Mouse (Mus musculus) pancreas, adult 10 weeks (tissue): ENCODE measurements around the gene Usf2. TPM values are rescaled to one million over a fixed set of nuclear protein-coding genes. Genes with fewer than 3 reads are reported as not detected.

Experiments used
- polyA plus RNA-seq: library from polyadenylated mRNA; stranded (reverse); fragments of 350-450 nt; fragmentation: Illumina TruSeq; extraction: RNeasy Lipid Tissue Mini Kit (QIAGEN cat#74804); gene quantifications from one replicate; pipeline ENCODE4 v1.2.3, GENCODE M21; 2015; ENCODE audit warnings: low read depth, low replicate concordance; ENCODE audit not compliant: insufficient read depth

Gene Usf2
- polyA plus RNA-seq: 32.1 TPM

DNA sequence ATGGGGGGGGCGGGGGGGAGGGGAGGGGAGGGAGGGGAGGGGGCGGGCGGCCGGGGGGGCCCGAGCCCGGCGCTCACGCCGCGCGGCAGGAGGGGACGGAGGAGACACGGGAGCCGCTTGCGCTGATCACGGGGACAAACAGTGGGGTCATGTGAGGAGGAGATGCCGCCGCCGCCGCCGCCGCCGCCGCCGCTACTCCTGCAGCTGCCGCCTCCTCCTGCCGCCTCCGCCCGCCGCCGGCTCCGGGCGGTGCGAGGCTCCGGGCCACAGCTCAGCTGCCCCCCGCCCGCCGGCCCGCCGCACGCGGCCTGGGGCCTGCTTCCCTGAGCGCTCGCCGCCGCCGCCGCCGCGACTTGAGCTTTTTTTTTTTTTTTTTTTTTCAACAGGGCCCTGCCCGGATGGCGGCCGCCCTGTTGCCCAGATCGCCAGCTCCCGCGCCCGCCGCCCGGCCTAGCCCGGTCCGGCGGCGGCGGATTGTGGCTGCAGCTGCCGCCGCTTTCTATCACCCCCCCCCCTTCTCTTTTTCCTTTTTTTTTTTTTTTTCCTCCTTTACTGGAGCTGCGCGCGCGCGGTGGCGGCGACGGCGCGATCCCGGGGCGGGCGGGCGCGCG lies at the start of gene Usf2:
TSS of gene Usf2 (minus strand) at position 48 of the 611 bp plus-strand sequence.

DNA sequence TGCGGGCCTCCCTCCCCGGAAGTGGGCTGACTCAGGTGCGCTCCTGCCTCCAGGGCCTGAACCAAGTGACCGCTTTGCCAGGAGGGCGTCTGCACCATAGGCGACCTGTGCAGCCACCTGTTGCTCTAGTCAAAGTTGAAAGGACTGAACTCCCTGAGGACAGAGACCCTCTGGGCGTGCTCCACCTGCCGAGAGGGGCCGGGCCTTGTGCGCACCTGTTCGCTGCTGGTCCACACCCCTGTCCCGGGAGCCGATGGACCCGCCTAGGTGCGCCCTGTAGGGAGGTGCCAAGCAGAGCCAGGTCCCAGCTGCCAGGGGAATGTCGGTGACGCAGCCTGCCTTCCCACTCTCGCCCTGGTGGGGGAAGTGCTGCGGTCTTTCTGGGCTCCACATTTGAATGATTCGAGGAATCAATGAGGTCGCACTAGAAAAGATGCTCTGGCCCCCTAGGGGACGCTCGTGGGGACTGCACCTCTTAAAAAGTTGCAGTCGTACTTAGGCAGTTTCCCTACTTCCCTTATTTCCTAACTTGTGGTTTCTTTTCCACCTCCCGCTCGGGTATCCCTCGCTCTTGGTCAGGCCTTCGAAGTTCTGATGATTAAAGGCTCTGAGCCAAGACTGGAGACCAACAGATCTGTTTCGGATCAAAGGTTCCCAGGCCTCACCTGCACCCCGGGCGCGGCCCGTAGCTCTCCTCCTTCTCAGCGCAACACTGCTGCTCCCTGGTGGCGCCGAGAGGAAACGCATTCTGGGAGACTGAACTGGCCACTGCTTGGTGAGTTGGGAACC lies 17.1 kb upstream of the Usf2 start, which contains the start of gene Fam187b:
TSS of gene Fam187b (plus strand) at position 290 of the 789 bp plus-strand sequence.

DNA sequence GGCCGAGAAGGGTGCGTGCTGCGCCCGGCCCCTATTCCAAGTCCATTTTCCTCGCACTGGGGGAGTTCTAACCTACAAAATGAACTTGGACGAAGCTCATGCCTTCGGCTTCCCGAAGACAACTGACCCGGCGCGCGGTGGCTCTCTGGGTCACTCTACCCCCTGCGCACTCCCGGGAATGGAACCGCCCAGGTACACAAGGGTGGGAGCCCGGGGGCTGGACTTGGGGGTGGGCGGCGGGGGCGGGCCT lies 16.6 kb upstream of the Usf2 start, which contains the start of gene Lsr:
TSS of gene Lsr (minus strand) at position 214 of the 250 bp plus-strand sequence.

DNA sequence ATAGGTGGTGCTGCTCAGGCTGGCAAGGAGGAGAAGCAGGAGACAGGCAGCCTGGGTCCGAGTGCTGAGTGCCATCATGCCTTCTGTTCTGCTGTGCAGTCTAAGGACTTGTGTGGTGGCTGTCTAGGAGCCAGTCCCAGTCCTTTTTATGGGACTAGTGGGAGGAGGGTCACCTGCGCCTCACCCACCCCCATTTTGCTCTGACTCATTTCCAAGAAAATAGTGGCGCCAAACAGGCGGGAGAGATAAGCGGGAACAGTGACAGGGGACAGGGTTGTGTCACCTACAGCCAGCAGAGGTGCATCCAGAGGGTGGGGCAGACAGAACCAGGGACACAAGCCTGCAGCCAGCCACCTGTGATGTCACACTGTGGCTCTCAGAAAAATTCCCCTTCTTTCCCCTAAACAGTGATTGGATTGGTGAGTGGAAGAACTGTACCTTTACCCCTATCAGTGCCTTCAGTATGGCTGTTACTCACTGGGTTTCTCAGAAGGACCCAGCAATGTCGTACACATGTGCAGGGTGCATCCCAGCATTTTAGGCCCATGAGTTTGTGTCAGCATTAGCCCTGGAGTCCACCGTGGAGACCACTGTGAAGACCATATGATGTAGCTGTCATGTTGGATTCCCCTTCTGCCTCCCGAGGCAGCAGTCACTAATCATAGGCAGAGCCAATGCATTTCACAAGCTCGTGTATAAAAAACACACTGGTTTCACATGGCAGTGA lies 12.5 kb downstream of the Usf2 start, which contains the start of gene Hamp:
TSS of gene Hamp (minus strand) at position 124 of the 727 bp plus-strand sequence.

DNA sequence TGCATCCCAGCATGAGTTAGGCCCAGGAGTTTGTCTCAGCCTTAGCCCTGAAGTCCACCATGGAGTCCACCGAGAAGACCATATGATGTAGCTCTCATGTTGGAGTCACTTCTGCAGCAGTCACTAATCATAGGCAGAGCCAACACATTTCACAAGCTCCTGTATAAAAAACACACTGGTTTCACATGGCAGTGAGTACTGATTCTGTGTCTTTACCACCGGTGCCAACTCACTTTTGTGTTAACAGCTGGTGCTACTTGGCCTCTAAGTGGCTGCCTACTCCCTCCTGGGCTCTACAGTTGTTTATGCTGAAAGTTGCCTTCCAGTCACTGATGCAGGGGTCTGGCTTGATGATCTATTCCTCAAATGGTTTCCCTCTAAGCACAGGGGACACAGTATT lies 32.0 kb downstream of the Usf2 start, which contains the start of gene Hamp2:
TSS of gene Hamp2 (minus strand) at position 101 of the 400 bp plus-strand sequence.

DNA sequence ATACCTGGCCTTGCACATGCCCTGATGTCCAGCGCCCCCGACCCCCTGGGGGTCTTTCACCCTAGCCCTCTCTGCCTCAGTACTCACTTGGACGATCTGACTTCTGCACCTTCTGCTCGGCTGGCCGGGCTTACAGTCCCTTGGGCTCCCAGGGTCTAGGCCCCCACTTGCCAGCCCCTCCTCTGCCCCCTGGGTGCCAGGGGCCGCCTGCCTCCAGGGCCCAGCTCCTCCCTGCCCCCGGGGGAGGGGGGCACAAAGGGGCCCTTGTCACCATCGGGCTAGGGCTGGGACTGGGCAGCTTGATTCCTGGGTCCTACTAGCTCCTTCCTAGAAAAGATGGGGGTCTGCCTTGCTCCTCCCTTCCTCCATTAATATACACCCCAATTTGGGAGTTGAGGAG lies 41.9 kb downstream of the Usf2 start, which contains the start of gene Mag:
TSS of gene Mag (minus strand) at position 142 of the 400 bp plus-strand sequence.

Other genes starting within 250 kb of the Usf2 start
- 0.65 TPM for gene Atp4a, start 244.6 kb downstream of the Usf2 start, polyA plus RNA-seq
- gene Tmem147, start 227.3 kb downstream of the Usf2 start, polyA plus RNA-seq: 89.1 TPM
- gene Gapdhs, start 213.1 kb downstream of the Usf2 start, polyA plus RNA-seq: not detected
- gene Sbsn, start 205.3 kb downstream of the Usf2 start, polyA plus RNA-seq: 11.2 TPM
- 10.9 TPM for gene Dmkn, start 193.0 kb downstream of the Usf2 start, polyA plus RNA-seq
- gene Krtdap, start 168.9 kb downstream of the Usf2 start, polyA plus RNA-seq: not detected
- 1.1 TPM for gene Ffar2, start 133.0 kb downstream of the Usf2 start, polyA plus RNA-seq
- 1.0 TPM for gene Ffar3, start 100.6 kb downstream of the Usf2 start, polyA plus RNA-seq
- gene Ffar1, start 95.2 kb downstream of the Usf2 start, polyA plus RNA-seq: 2.4 TPM
- 0.94 TPM for gene Cd22, start 76.5 kb downstream of the Usf2 start, polyA plus RNA-seq
- not detected for gene Mag, start 41.9 kb downstream of the Usf2 start, polyA plus RNA-seq
- 330 TPM for gene Hamp2, start 32.1 kb downstream of the Usf2 start, polyA plus RNA-seq
- not detected for gene Hamp, start 12.8 kb downstream of the Usf2 start, polyA plus RNA-seq
- 15.2 TPM for gene Lsr, start 16.7 kb upstream of the Usf2 start, polyA plus RNA-seq
- 3.6 TPM for gene Fam187b, start 17.0 kb upstream of the Usf2 start, polyA plus RNA-seq
- 33.2 TPM for gene Fxyd5, start 85.7 kb upstream of the Usf2 start, polyA plus RNA-seq
- 1.9 TPM for gene Fxyd7, start 94.7 kb upstream of the Usf2 start, polyA plus RNA-seq
- gene Fxyd1, start 100.4 kb upstream of the Usf2 start, polyA plus RNA-seq: 128 TPM
- 2.7 TPM for gene Lgi4, start 102.5 kb upstream of the Usf2 start, polyA plus RNA-seq
- 60.2 TPM for gene Fxyd3, start 119.9 kb upstream of the Usf2 start, polyA plus RNA-seq
- 44.6 TPM for gene Hpn, start 158.5 kb upstream of the Usf2 start, polyA plus RNA-seq
- gene Scn1b, start 170.2 kb upstream of the Usf2 start, polyA plus RNA-seq: 5.7 TPM
- gene Gramd1a, start 199.1 kb upstream of the Usf2 start, polyA plus RNA-seq: 85.3 TPM